Mouse (Mus musculus): Measurements from ENCODE around the gene Xxylt1.

DNA sequence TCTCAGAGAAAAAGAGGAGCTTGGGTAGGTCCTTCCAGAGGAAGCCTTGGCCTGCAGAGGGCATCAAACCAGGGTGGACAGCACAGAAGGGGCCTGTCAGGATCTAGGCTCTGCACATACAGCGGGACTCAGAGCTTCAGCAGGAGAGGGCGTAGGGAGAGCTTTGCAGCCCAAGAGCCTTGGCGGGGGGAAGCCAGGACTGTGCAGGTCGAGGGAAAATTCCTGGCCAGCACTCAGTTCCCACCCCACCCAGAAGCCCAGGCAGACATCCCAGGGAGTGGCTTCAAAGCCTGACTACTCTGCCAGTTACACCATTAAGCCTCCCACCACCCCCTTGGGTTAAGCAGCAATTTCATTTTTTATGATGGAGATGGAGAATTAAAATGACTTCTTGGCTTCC lies 148.4 kb downstream of the Xxylt1 start:
- TF ChIP-seq POLR2A (IDR thresholded peaks at IDR 0.05; ENCODE audit: low read depth, low read length), result no peak
- TF ChIP-seq CTCF (IDR thresholded peaks at IDR 0.05; ENCODE audit: extremely low read depth, insufficient read depth, insufficient read length, insufficient replicate concordance), result no peak

Measured in spleen, adult 2 months (tissue).